Mouse (Mus musculus) heart, embryonic 13.5 days (tissue): Measurements from ENCODE around the gene Gaa. TPM values are rescaled to one million over a fixed set of nuclear protein-coding genes. Genes with fewer than 3 reads are reported as not detected.

ENCODE experiments used
- ATAC-seq: fragments of 200-750 bp; cut with Nextera tagmentation; 2 replicates; pipeline ENCODE4 v1.8.0; 2017; ENCODE audit warnings: moderate TSS enrichment; ENCODE audit not compliant: insufficient number of reproducible peaks, low FRiP score, low TSS enrichment; ENCODE audit errors: extremely low read depth
- H3K27ac ChIP-seq: fragments of 300-500 bp; sonication (generic); replicated peaks from 2 replicates; pipeline ENCODE4 v1.5.1; 2015; ENCODE audit warnings: moderate library complexity, mild to moderate bottlenecking, inconsistent platforms
- H3K27me3 ChIP-seq: fragments of 300-500 bp; sonication (generic); replicated peaks from 2 replicates; pipeline ENCODE4 v1.6.1; 2015; ENCODE audit warnings: mild to moderate bottlenecking, inconsistent platforms
- H3K36me3 ChIP-seq: fragments of 300-500 bp; sonication (generic); 2 replicates; pipeline ENCODE4 v1.6.1; 2015; ENCODE audit warnings: mild to moderate bottlenecking, inconsistent platforms
- H3K4me1 ChIP-seq: fragments of 300-500 bp; sonication (generic); 2 replicates; pipeline ENCODE4 v1.6.1; 2015; ENCODE audit warnings: inconsistent platforms
- H3K4me2 ChIP-seq: fragments of 300-500 bp; sonication (generic); 2 replicates; pipeline ENCODE4 v1.6.1; 2015; ENCODE audit warnings: inconsistent platforms, mild to moderate bottlenecking, moderate library complexity
- H3K4me3 ChIP-seq: fragments of 300-500 bp; sonication (generic); 2 replicates; pipeline ENCODE4 v1.5.1; 2015; ENCODE audit warnings: moderate library complexity, mild to moderate bottlenecking, inconsistent platforms
- H3K9ac ChIP-seq: fragments of 300-500 bp; sonication (generic); 2 replicates; pipeline ENCODE4 v1.6.1; 2015; ENCODE audit warnings: inconsistent platforms, mild to moderate bottlenecking, moderate library complexity
- H3K9me3 ChIP-seq: fragments of 300-500 bp; sonication (generic); 2 replicates; pipeline ENCODE4 v1.6.1; 2016; ENCODE audit warnings: inconsistent platforms
- WGBS: fragments of 180-500 bp; shearing (Covaris S2); methylation state at CpG from one replicate; pipeline ENCODE4 v1.1.7; 2015; ENCODE audit warnings: mixed read lengths; 5-methylcytosine and 5-hydroxymethylcytosine counted together
- polyA plus RNA-seq: library from polyadenylated mRNA; unstranded; fragments of >200 nt; fragmentation: Nextera tagmentation; extraction: Ambion mirVana; gene quantifications from 2 replicates; pipeline ENCODE4 v1.2.1, GENCODE M21; 2015

Gene Gaa
- polyA plus RNA-seq, 1 experiment from 2014 or later = 103 TPM

DNA sequence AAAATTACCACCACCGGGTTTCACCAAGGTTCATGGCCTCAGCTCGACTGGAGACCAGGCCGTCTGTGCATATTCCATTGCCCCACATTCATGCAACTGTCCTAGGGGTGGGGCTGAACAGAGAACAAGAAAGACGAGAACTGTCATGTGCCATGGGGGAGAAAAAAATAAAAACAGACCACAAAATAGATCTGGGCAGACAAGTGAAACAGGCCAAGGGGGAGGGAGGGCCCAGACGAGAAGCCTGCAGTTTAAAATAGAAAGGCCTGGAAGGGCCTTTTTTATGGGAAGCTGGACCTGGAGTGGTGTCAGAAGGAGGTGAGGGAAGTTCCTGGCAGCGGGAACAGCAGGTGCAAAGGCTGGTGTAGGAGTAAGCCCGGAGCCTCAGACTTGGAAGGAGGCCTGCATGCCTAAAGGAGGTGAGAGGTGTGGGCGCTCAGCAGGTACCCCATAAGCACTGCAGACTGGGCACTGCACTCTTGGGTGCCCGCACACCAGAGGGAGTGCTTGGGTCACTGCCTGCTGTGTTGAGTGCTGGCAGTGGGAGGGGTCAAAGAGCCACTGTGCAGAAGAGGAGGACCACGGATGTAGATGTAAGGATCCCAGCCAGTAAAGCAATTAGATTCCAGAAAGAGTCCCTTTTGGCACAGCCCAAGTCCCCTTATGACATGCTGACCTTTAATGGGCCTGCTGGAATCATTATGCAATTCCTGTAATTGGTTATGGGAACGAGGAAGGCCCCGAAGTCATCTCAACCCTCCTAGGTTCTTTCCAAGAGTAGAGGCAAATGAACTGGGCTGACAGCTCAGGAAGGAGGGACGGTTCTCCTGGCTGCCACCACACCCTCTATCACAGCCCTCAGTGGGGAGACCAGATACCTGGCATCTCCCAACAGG is 39.3 kb downstream of the Gaa start:
- peaks cover 49% of the 10 kb centered on the region for H3K27me3 ChIP-seq
- peak overlapping the region; percentile 33 for H3K4me2 ChIP-seq
- no peaks in the 10 kb centered on the region for H3K36me3 ChIP-seq
- no peaks in the 10 kb centered on the region for H3K9me3 ChIP-seq
- H3K27ac ChIP-seq = peak overlapping the region; percentile 88
- ATAC-seq = no peak; the same call in 1 of the 2 replicates
- peaks cover 28% of the 10 kb centered on the region for H3K4me1 ChIP-seq
- WGBS = 41% methylated on average over 13 of the region's 13 CpGs
- H3K4me3 ChIP-seq = no peak overlapping the region
- peak overlapping the region; percentile 40; the same call in 1 of the 2 replicates for H3K9ac ChIP-seq

DNA sequence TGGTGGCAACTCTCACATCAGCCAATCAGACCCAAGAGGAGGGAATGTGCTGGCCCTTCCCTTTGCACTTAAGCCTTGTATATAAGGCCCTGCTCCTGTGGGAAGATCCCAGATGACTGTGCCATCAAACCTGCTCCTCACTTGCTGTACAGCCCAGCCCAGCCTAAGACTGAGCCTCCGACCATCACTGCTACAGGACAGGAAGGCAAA is 39.9 kb downstream of the Gaa start, which contains the start of gene Card14:
TSS of gene Card14 (plus strand) at position 111 of the 210 bp plus-strand sequence.
- 41% methylated on average over 1 of the region's 1 CpGs for WGBS
- ATAC-seq = no peak
- H3K27me3 ChIP-seq = peaks cover 46% of the 10 kb centered on the region
- H3K9me3 ChIP-seq = no peaks in the 10 kb centered on the region
- peaks cover 28% of the 10 kb centered on the region for H3K4me1 ChIP-seq
- H3K4me3 ChIP-seq = no peak within 1 kb of the TSS
- H3K9ac ChIP-seq = peak within 1 kb of the TSS; percentile 50
- H3K4me2 ChIP-seq = peak within 1 kb of the TSS; percentile 33
- H3K36me3 ChIP-seq = no peaks in the 10 kb centered on the region
- H3K27ac ChIP-seq = peak within 1 kb of the TSS; percentile 88

DNA sequence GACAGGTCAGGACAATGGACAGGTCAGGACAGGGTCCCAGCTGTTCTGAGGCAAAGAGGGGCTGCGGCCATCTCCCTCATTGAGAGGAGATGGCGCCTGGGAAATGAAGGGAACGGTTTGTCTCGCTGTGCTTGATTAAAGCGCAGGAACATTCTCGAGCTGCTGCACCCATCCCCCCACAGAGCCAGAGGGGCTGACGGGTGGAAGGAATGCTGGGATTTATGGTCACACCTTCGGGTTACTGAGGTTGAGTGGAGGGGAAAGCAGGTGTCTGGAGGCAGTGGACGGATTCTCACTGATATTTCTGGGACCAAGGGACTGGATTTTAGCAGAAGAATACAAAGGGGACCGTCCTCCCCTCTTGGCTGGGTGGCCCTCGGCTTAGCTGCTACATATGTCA is 40.2 kb downstream of the Gaa start:
- H3K4me2 ChIP-seq = no peak overlapping the region; the same call in 1 of the 2 replicates
- H3K27ac ChIP-seq = peak overlapping the region; percentile 88
- H3K4me3 ChIP-seq = no peak overlapping the region
- ATAC-seq = no peak
- WGBS = 24% methylated on average over 11 of the region's 11 CpGs
- H3K27me3 ChIP-seq = peaks cover 42% of the 10 kb centered on the region
- H3K9ac ChIP-seq = peak overlapping the region; percentile 50
- H3K4me1 ChIP-seq = peaks cover 28% of the 10 kb centered on the region
- no peaks in the 10 kb centered on the region for H3K9me3 ChIP-seq
- H3K36me3 ChIP-seq = no peaks in the 10 kb centered on the region

DNA sequence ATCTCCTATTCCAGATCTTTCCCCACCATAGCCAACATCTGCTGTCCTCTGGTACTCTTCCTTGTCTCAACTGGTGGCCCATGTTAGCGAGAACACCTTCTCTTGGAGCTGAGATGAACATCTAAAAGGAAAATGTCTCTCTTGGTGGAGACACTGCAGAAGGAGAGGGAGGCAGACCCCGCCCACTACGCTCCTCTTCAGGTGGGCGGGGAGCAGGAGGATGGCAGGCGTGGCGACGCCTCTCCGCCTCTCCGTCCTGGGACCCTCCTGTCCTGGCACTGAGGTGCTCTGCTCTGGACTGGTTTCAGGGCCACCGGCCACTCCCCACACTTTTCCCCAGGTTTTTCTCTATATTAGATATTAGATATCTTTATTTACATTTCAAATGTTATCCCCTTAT is 42.9 kb downstream of the Gaa start:
- Histone ChIP-seq H3K9ac (no peak overlapping the region), H3K27ac (no peak overlapping the region), H3K4me2 (no peak overlapping the region), H3K4me3 (no peak overlapping the region), H3K4me1 (peaks cover 25% of the 10 kb centered on the region), H3K27me3 (peaks cover 24% of the 10 kb centered on the region; the same call in 1 of the 2 replicates), H3K36me3 (no peaks in the 10 kb centered on the region), H3K9me3 (no peaks in the 10 kb centered on the region)
- no peak for ATAC-seq
- 18% methylated on average over 10 of the region's 10 CpGs for WGBS

DNA sequence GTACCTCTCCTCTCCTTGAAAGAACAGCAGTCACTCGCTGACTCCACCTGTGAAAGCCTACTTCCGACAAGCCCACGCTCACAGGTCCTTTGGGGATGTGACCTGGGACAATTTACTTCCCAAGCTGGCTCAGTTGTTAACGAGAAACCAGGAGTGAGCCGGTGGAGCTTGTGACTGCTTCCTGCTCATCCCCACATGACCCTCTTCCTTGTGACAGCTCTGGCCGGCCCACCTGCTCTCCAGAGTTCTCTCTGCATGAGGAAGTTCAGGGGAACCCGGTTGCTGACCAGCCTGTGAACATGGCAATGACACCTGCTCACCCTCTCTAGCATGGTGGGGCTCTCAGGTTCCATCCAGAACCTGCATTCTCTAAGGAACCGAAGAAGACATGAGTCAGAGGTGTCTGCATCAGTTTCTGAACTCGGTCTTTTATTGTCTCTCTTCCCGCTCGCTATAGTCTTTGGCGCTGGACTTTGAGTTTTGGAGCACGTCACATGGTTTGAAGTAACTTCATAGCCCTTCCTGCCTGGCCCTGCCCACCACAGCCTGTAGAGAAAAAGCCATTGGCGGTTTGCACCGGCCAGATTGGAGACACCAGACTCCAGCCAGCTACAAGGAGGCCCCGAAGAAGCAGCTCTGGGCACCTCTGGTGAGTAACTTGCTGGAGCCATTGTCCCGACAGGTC is 46.7 kb downstream of the Gaa start:
- H3K4me3 ChIP-seq = no peak overlapping the region
- peaks cover 24% of the 10 kb centered on the region; the same call in 1 of the 2 replicates for H3K27me3 ChIP-seq
- H3K27ac ChIP-seq = no peak overlapping the region
- H3K4me2 ChIP-seq = no peak overlapping the region
- no peaks in the 10 kb centered on the region for H3K9me3 ChIP-seq
- 74% methylated on average over 17 of the region's 17 CpGs for WGBS
- no peaks in the 10 kb centered on the region for H3K4me1 ChIP-seq
- no peaks in the 10 kb centered on the region for H3K36me3 ChIP-seq
- no peak overlapping the region for H3K9ac ChIP-seq
- ATAC-seq = no peak

DNA sequence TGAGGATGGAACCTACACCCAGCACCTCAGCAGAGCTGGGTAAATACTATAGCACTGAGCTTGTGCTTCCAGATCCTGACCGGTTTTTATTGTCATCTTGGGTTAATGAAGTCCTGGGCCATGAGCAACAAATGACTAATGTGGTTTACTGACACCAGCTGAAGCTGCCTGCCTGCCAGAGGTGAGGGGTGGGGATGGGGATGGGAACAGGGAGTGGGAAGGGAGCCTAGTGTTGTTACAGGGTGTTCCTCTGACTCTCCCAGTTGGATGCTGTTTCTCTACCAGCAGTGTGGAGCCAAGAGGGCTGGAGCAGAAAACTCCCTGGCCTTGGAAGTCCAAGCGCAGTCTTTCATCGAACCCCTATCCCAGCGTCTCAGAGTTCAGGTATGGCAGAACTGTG is 49.0 kb downstream of the Gaa start:
- no peak overlapping the region for H3K4me2 ChIP-seq
- 78% methylated on average over 4 of the region's 4 CpGs for WGBS

DNA sequence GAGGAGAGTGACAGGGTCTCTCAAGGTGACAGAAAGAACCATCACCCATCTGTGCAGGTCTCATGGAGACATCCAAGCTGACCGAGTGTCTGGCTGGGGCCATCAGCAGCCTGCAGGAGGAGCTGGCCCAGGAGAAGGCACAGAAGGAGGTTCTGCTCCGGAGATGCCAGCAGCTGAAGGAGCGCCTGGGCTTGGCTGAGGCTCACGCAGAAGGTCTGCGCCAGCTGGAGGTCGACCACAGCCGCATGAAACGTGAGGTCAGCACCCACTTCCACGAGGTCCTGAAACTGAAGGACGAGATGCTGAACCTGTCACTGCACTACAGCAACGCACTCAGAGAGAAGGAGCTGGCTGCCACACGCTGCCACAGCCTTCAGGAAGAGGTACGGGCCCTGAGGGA is 54.8 kb downstream of the Gaa start:
- no peaks in the 10 kb centered on the region for H3K36me3 ChIP-seq
- no peak overlapping the region for H3K4me3 ChIP-seq
- no peak overlapping the region for H3K4me2 ChIP-seq
- H3K4me1 ChIP-seq = no peaks in the 10 kb centered on the region
- H3K9ac ChIP-seq = no peak overlapping the region
- no peak overlapping the region for H3K27ac ChIP-seq
- WGBS = 70% methylated on average over 13 of the region's 13 CpGs
- ATAC-seq = no peak
- H3K27me3 ChIP-seq = peaks cover 12% of the 10 kb centered on the region
- H3K9me3 ChIP-seq = peaks cover 5% of the 10 kb centered on the region; the same call in 1 of the 2 replicates

More for the DNA sequence above, 49.0 kb downstream of the Gaa start:
- Histone ChIP-seq H3K36me3 (no peaks in the 10 kb centered on the region), H3K4me3 (no peak overlapping the region), H3K4me1 (no peaks in the 10 kb centered on the region), H3K9ac (no peak overlapping the region), H3K27ac (no peak overlapping the region), H3K27me3 (peaks cover 9% of the 10 kb centered on the region; the same call in 1 of the 2 replicates), H3K9me3 (no peaks in the 10 kb centered on the region)
- ATAC-seq = no peak

DNA sequence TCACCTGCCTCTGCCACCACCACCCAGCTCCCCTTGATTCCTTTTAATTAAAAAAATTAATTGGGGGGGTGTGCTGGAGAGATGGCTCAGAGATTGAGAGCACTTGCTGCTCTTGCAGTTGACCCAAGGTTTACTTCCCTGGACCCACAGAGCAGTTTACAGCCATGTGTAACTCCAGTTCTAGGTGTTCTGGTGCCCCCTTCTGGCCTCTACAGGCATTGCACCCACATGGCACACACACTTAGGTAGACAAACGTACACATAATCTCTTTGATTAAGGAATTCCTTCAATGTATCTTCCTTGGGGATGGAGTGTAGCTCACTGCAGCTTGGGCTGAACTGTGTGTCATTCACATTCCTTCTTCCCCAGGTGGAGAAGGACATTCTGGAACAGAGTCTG is 57.4 kb downstream of the Gaa start:
- WGBS = 71% methylated on average over 1 of the region's 1 CpGs
- Histone ChIP-seq H3K27me3 (peaks cover 14% of the 10 kb centered on the region), H3K9me3 (peaks cover 5% of the 10 kb centered on the region; the same call in 1 of the 2 replicates), H3K36me3 (no peaks in the 10 kb centered on the region), H3K4me3 (no peak overlapping the region), H3K4me1 (no peaks in the 10 kb centered on the region), H3K4me2 (no peak overlapping the region), H3K27ac (no peak overlapping the region), H3K9ac (no peak overlapping the region)
- no peak for ATAC-seq

DNA sequence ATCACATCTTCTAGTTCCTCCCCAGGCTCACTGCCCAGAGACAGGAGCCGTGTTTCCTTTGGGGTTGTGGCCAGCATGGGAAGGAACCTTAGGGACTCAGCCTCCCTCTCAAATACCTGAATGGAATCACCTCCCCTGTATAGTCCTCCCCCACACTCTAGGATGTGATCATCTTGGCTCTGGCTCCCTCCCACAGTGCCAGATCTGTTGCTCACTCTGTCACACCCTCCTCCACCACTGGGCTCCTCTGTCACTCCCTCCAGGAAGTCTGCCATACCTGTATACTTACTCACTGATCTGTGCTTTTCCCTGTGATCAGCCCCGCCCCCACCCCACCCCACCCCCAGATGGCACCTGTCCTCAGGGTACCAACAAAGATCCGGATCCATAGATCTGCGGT is 62.9 kb downstream of the Gaa start:
- H3K9ac ChIP-seq = no peak overlapping the region

DNA sequence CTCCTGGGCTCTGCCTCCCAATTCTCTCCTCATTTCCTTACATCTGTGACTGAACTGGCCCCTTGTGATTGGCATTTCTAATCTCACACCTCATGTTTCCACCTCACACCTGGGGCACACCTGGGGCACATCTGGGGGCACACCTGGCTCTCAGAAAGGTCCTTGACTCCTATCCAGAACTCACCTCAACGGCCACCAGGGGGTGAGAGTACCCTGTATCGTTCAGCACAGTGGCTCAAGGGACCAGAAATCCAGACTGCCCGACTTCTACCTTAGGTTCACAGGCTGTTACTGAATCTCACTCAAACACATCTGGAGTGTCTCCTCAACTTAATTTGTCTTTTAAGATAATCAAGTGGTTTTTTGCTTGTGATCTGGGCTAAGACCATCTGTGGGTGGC is 64.3 kb downstream of the Gaa start:
- no peak for ATAC-seq
- Histone ChIP-seq H3K9ac (no peak overlapping the region), H3K27ac (no peak overlapping the region), H3K4me3 (no peak overlapping the region), H3K9me3 (no peaks in the 10 kb centered on the region), H3K4me1 (no peaks in the 10 kb centered on the region), H3K36me3 (no peaks in the 10 kb centered on the region), H3K27me3 (peaks cover 36% of the 10 kb centered on the region), H3K4me2 (no peak overlapping the region)
- 41% methylated on average over 3 of the region's 3 CpGs for whole genome bisulfite sequencing

More for the DNA sequence above, 62.9 kb downstream of the Gaa start:
- Histone ChIP-seq H3K4me3 (no peak overlapping the region), H3K27ac (no peak overlapping the region), H3K9me3 (no peaks in the 10 kb centered on the region), H3K36me3 (no peaks in the 10 kb centered on the region), H3K4me2 (no peak overlapping the region), H3K27me3 (peaks cover 36% of the 10 kb centered on the region), H3K4me1 (no peaks in the 10 kb centered on the region)
- WGBS = 62% methylated on average over 4 of the region's 4 CpGs
- ATAC-seq = no peak
